Mouse (Mus musculus) neural tube, embryonic 12.5 days (tissue): ENCODE results near the gene Themis. TPM values are rescaled to one million over a fixed set of nuclear protein-coding genes. Genes with fewer than 3 reads are reported as not detected.

ENCODE experiments used
- ATAC-seq: fragments of 200-750 bp; cut with Nextera tagmentation; 2 replicates; pipeline ENCODE4 v1.8.0; 2017; ENCODE audit warnings: low read depth, mild to moderate bottlenecking, moderate TSS enrichment, moderate library complexity; ENCODE audit not compliant: low FRiP score
- H3K27ac ChIP-seq: fragments of 300-500 bp; sonication (generic); 2 replicates; pipeline ENCODE4 v1.5.1; 2016
- H3K27me3 ChIP-seq: fragments of 300-500 bp; sonication (generic); replicated peaks from 2 replicates; pipeline ENCODE4 v1.6.1; 2016; ENCODE audit warnings: mild to moderate bottlenecking
- H3K36me3 ChIP-seq: fragments of 300-500 bp; sonication (generic); 2 replicates; pipeline ENCODE4 v1.6.1; 2016; ENCODE audit warnings: mild to moderate bottlenecking
- H3K4me1 ChIP-seq: fragments of 300-500 bp; sonication (generic); 2 replicates; pipeline ENCODE4 v1.6.1; 2016
- H3K4me2 ChIP-seq: fragments of 300-500 bp; sonication (generic); replicated peaks from 2 replicates; pipeline ENCODE4 v1.6.1; 2016; ENCODE audit warnings: mild to moderate bottlenecking
- H3K4me3 ChIP-seq: fragments of 300-500 bp; sonication (generic); 2 replicates; pipeline ENCODE4 v1.5.1; 2016
- H3K9ac ChIP-seq: fragments of 300-500 bp; sonication (generic); 2 replicates; pipeline ENCODE4 v1.6.1; 2016; ENCODE audit warnings: mild to moderate bottlenecking
- H3K9me3 ChIP-seq: fragments of 300-500 bp; sonication (generic); 2 replicates; pipeline ENCODE4 v1.6.1; 2016; ENCODE audit warnings: mild to moderate bottlenecking
- WGBS: fragments of 180-500 bp; shearing (Covaris S2); methylation state at CpG from one replicate; pipeline ENCODE4 v1.1.7; 2016; 5-methylcytosine and 5-hydroxymethylcytosine counted together
- polyA plus RNA-seq: library from polyadenylated mRNA; unstranded; fragments of >200 nt; fragmentation: Nextera tagmentation; extraction: Ambion mirVana; gene quantifications from 2 replicates; pipeline ENCODE4 v1.2.1, GENCODE M21; 2016

Gene Themis
- not detected in 2 replicates for polyA plus RNA-seq

- no peaks in the 10 kb centered on the region for H3K4me1 ChIP-seq
- no peak within 1 kb of the TSS for H3K27ac ChIP-seq
- no peaks in the 10 kb centered on the region for H3K9me3 ChIP-seq
- H3K4me3 ChIP-seq: no peak within 1 kb of the TSS
- no peaks in the 10 kb centered on the region for H3K36me3 ChIP-seq
- no peak within 1 kb of the TSS for H3K9ac ChIP-seq
- H3K27me3 ChIP-seq: no peaks in the 10 kb centered on the region
- 69% methylated on average over 5 of the region's 5 CpGs for WGBS
- H3K4me2 ChIP-seq: no peak within 1 kb of the TSS
- no peak for ATAC-seq
Measured at GRCm38 (mm10) chr10:28668261-28668660, at the start of gene Themis. Themis (plus strand) TSS chr10:28668360.

GRCm38 (mm10) chr10:28619415-28619814 lies 48.7 kb upstream of the Themis start:
- no peaks in the 10 kb centered on the region for H3K4me1 ChIP-seq
- H3K4me3 ChIP-seq: no peak overlapping the region
- H3K9ac ChIP-seq: no peak overlapping the region
- H3K27me3 ChIP-seq: no peaks in the 10 kb centered on the region
- WGBS: 89% methylated on average over 1 of the region's 1 CpGs
- no peaks in the 10 kb centered on the region for H3K9me3 ChIP-seq
- ATAC-seq: no peak
- H3K27ac ChIP-seq: no peak overlapping the region
- no peak overlapping the region for H3K4me2 ChIP-seq
- no peaks in the 10 kb centered on the region for H3K36me3 ChIP-seq

GRCm38 (mm10) chr10:28636096-28636495 lies 32.1 kb upstream of the Themis start:
- Histone ChIP-seq H3K9ac (no peak overlapping the region), H3K27ac (no peak overlapping the region), H3K27me3 (no peaks in the 10 kb centered on the region), H3K9me3 (no peaks in the 10 kb centered on the region), H3K4me2 (no peak overlapping the region), H3K36me3 (no peaks in the 10 kb centered on the region), H3K4me1 (no peaks in the 10 kb centered on the region), H3K4me3 (no peak overlapping the region)
- no peak for ATAC-seq

GRCm38 (mm10) chr10:28641887-28642286 lies 26.3 kb upstream of the Themis start:
- no peak for ATAC-seq
- no peak overlapping the region for H3K4me2 ChIP-seq
- H3K4me1 ChIP-seq: no peaks in the 10 kb centered on the region
- no peaks in the 10 kb centered on the region for H3K36me3 ChIP-seq
- WGBS: 84% methylated on average over 2 of the region's 2 CpGs
- H3K9ac ChIP-seq: no peak overlapping the region
- no peak overlapping the region for H3K4me3 ChIP-seq
- H3K27ac ChIP-seq: no peak overlapping the region
- H3K27me3 ChIP-seq: no peaks in the 10 kb centered on the region
- H3K9me3 ChIP-seq: no peaks in the 10 kb centered on the region

GRCm38 (mm10) chr10:28647855-28648254 lies 20.3 kb upstream of the Themis start:
- Histone ChIP-seq H3K9ac (no peak overlapping the region), H3K4me2 (no peak overlapping the region), H3K36me3 (no peaks in the 10 kb centered on the region), H3K9me3 (no peaks in the 10 kb centered on the region), H3K4me3 (no peak overlapping the region), H3K4me1 (no peaks in the 10 kb centered on the region), H3K27ac (no peak overlapping the region), H3K27me3 (no peaks in the 10 kb centered on the region)
- WGBS: 93% methylated on average over 2 of the region's 2 CpGs
- ATAC-seq: no peak

- no peaks in the 10 kb centered on the region for H3K9me3 ChIP-seq
- H3K9ac ChIP-seq: no peak overlapping the region
- no peaks in the 10 kb centered on the region for H3K27me3 ChIP-seq
- no peaks in the 10 kb centered on the region for H3K36me3 ChIP-seq
- H3K4me2 ChIP-seq: no peak overlapping the region
- no peaks in the 10 kb centered on the region for H3K4me1 ChIP-seq
- H3K4me3 ChIP-seq: no peak overlapping the region
- H3K27ac ChIP-seq: no peak overlapping the region
- no peak for ATAC-seq
- 82% methylated on average over 6 of the region's 6 CpGs for WGBS
Measured at GRCm38 (mm10) chr10:28649109-28649899, 18.9 kb upstream of the Themis start.

- 32% methylated on average over 1 of the region's 1 CpGs for WGBS
- H3K4me3 ChIP-seq: no peak overlapping the region
- H3K27me3 ChIP-seq: no peaks in the 10 kb centered on the region
- H3K9ac ChIP-seq: no peak overlapping the region
- no peaks in the 10 kb centered on the region for H3K9me3 ChIP-seq
- H3K4me1 ChIP-seq: no peaks in the 10 kb centered on the region
- no peak overlapping the region for H3K27ac ChIP-seq
- no peak overlapping the region for H3K4me2 ChIP-seq
- ATAC-seq: no peak
- no peaks in the 10 kb centered on the region for H3K36me3 ChIP-seq
Measured at GRCm38 (mm10) chr10:28649900-28650160, 18.3 kb upstream of the Themis start.

GRCm38 (mm10) chr10:28651910-28652309 lies 16.2 kb upstream of the Themis start:
- WGBS: 91% methylated on average over 2 of the region's 2 CpGs
- Histone ChIP-seq H3K27ac (no peak overlapping the region), H3K9me3 (no peaks in the 10 kb centered on the region), H3K4me3 (no peak overlapping the region), H3K4me1 (no peaks in the 10 kb centered on the region), H3K4me2 (no peak overlapping the region), H3K27me3 (no peaks in the 10 kb centered on the region), H3K36me3 (no peaks in the 10 kb centered on the region), H3K9ac (no peak overlapping the region)
- no peak for ATAC-seq

GRCm38 (mm10) chr10:28654733-28655132 lies 13.4 kb upstream of the Themis start:
- no peak overlapping the region for H3K27ac ChIP-seq
- H3K9ac ChIP-seq: no peak overlapping the region
- H3K9me3 ChIP-seq: no peaks in the 10 kb centered on the region
- H3K27me3 ChIP-seq: no peaks in the 10 kb centered on the region
- no peaks in the 10 kb centered on the region for H3K4me1 ChIP-seq
- ATAC-seq: no peak
- no peak overlapping the region for H3K4me3 ChIP-seq
- H3K4me2 ChIP-seq: no peak overlapping the region
- H3K36me3 ChIP-seq: no peaks in the 10 kb centered on the region

GRCm38 (mm10) chr10:28665141-28665540 lies 3.0 kb upstream of the Themis start:
- H3K27ac ChIP-seq: no peak overlapping the region
- H3K9me3 ChIP-seq: no peaks in the 10 kb centered on the region
- no peaks in the 10 kb centered on the region for H3K36me3 ChIP-seq
- no peaks in the 10 kb centered on the region for H3K27me3 ChIP-seq
- no peak overlapping the region for H3K4me3 ChIP-seq
- no peak overlapping the region for H3K4me2 ChIP-seq
- H3K4me1 ChIP-seq: no peaks in the 10 kb centered on the region
- 57% methylated on average over 6 of the region's 6 CpGs for WGBS
- no peak for ATAC-seq
- no peak overlapping the region for H3K9ac ChIP-seq

GRCm38 (mm10) chr10:28673931-28674330 lies 5.8 kb downstream of the Themis start:
- Histone ChIP-seq H3K9ac (no peak overlapping the region), H3K36me3 (no peaks in the 10 kb centered on the region), H3K9me3 (no peaks in the 10 kb centered on the region), H3K27me3 (no peaks in the 10 kb centered on the region), H3K4me2 (no peak overlapping the region), H3K27ac (no peak overlapping the region), H3K4me3 (no peak overlapping the region), H3K4me1 (no peaks in the 10 kb centered on the region)
- WGBS: 86% methylated on average over 3 of the region's 3 CpGs
- ATAC-seq: no peak

- Histone ChIP-seq H3K9me3 (no peaks in the 10 kb centered on the region), H3K4me2 (no peak overlapping the region), H3K27me3 (no peaks in the 10 kb centered on the region), H3K9ac (no peak overlapping the region), H3K4me1 (no peaks in the 10 kb centered on the region), H3K36me3 (no peaks in the 10 kb centered on the region), H3K4me3 (no peak overlapping the region), H3K27ac (no peak overlapping the region)
- 88% methylated on average over 2 of the region's 2 CpGs for WGBS
- ATAC-seq: no peak
Measured at GRCm38 (mm10) chr10:28675337-28675736, 7.2 kb downstream of the Themis start.

GRCm38 (mm10) chr10:28694981-28695380 lies 26.8 kb downstream of the Themis start:
- H3K9me3 ChIP-seq: no peaks in the 10 kb centered on the region
- no peaks in the 10 kb centered on the region for H3K4me1 ChIP-seq
- no peak overlapping the region for H3K4me2 ChIP-seq
- WGBS: 90% methylated on average over 6 of the region's 6 CpGs
- H3K4me3 ChIP-seq: no peak overlapping the region
- no peaks in the 10 kb centered on the region for H3K27me3 ChIP-seq
- no peak for ATAC-seq
- H3K36me3 ChIP-seq: no peaks in the 10 kb centered on the region
- H3K9ac ChIP-seq: no peak overlapping the region
- no peak overlapping the region for H3K27ac ChIP-seq
